16 mouse cellular contexts compared by ENCODE assay signal in genomic region chr11:53448529-53448928, GRCm38 (mm10). TPM values are rescaled to one million over a fixed set of nuclear protein-coding genes. Genes with fewer than 3 reads are reported as not detected.
DNase-seq lines count a peak whose midpoint lies in the region; ATAC-seq lines count a peak whose summit lies in the region.
"Had no signal": no experiment of that assay in that cellular context is flagged by ENCODE, and none has a peak within 500 bp of the region (broad histone marks: within the 10 kb centered on the region; RNA-seq: fewer than 3 reads in every experiment).

No protein-coding gene starts in this region.

- no peaks in the 10 kb centered on the region for H3K4me1 ChIP-seq in heart, embryonic 11.5 days (ENCODE audit: control insufficient read depth, insufficient read depth, low read length)
- peaks cover 18% of the 10 kb centered on the region for H3K4me1 ChIP-seq in heart, embryonic 15.5 days (replicated peaks)
- H3K4me1 ChIP-seq in forebrain, embryonic 12.5 days, result no peaks in the 10 kb centered on the region

- H3K9me3 ChIP-seq in heart, embryonic 11.5 days (replicated peaks; ENCODE audit: control insufficient read depth, low read length), result no peaks in the 10 kb centered on the region
- H3K9me3 ChIP-seq in heart, embryonic 15.5 days (replicated peaks), result no peaks in the 10 kb centered on the region
- H3K9me3 ChIP-seq in forebrain, embryonic 12.5 days, result no peaks in the 10 kb centered on the region

- 88% methylated on average over 1 of the region's 1 CpGs for WGBS in heart, embryonic 11.5 days (ENCODE audit: insufficient replicate concordance)
- WGBS in heart, embryonic 15.5 days, result 85% methylated on average over 1 of the region's 1 CpGs
- 93% methylated on average over 1 of the region's 1 CpGs for WGBS in forebrain, embryonic 12.5 days

- ATAC-seq in heart, embryonic 11.5 days (replicated peaks; ENCODE audit: insufficient number of reproducible peaks, low FRiP score, low TSS enrichment), result no peak
- ATAC-seq in heart, embryonic 15.5 days (replicated peaks; ENCODE audit: insufficient number of reproducible peaks, insufficient read depth, low FRiP score, low read depth), result peak; percentile 63; the same call in 1 of the 2 replicates
- ATAC-seq in erythroblast, adult 5-6 weeks (replicated peaks; ENCODE audit: low FRiP score, poor library complexity, severe bottlenecking), result no peak
- no peak for ATAC-seq in forebrain, embryonic 12.5 days (ENCODE audit: low FRiP score)
- ATAC-seq: CD4-positive, CD25-positive, alpha-beta regulatory T cell, adult 4 months; midbrain, embryonic 16.5 days had no signal

- 0 out of 2 replicates have a peak, but pooled peaks cover 5% of the 10 kb centered on the region for H3K27me3 ChIP-seq in heart, embryonic 11.5 days (ENCODE audit: control insufficient read depth, insufficient read depth, low read length)
- H3K27me3 ChIP-seq in heart, embryonic 15.5 days, result no peaks in the 10 kb centered on the region
- H3K27me3 ChIP-seq in forebrain, embryonic 12.5 days, result peaks cover 14% of the 10 kb centered on the region; the same call in 1 of the 2 replicates

- no peak overlapping the region for H3K27ac ChIP-seq in heart, embryonic 11.5 days (ENCODE audit: low read depth, low read length)
- peak overlapping the region; percentile 31 for H3K27ac ChIP-seq in heart, embryonic 15.5 days
- H3K27ac ChIP-seq in forebrain, embryonic 12.5 days, result no peak overlapping the region
- H3K27ac ChIP-seq: kidney, postnatal 0 days; stomach, postnatal 0 days had no signal

- no peak overlapping the region for H3K9ac ChIP-seq in heart, embryonic 11.5 days (ENCODE audit: low read depth, low read length)
- H3K9ac ChIP-seq in heart, embryonic 15.5 days, result no peak overlapping the region
- no peak overlapping the region for H3K9ac ChIP-seq in forebrain, embryonic 12.5 days

- DNase-seq in heart, adult 8-10 months (ENCODE audit: low spot score), result peak; percentile 63
- peak; percentile 83 for DNase-seq in adrenal gland, adult 2 months
- DNase-seq in cerebellum, adult 8-10 months, result peak; percentile 92
- no peak for DNase-seq in left cerebral cortex, adult 9 months (ENCODE audit: low spot score in 2 of 2)
- DNase-seq: lung, postnatal 14 days had no signal

- H3K36me3 ChIP-seq in heart, embryonic 11.5 days (ENCODE audit: control insufficient read depth, insufficient read depth, low read length), result no peaks in the 10 kb centered on the region
- H3K36me3 ChIP-seq in heart, embryonic 15.5 days, result no peaks in the 10 kb centered on the region
- H3K36me3 ChIP-seq in forebrain, embryonic 12.5 days (replicated peaks), result no peaks in the 10 kb centered on the region

- H3K4me3 ChIP-seq in heart, embryonic 11.5 days (ENCODE audit: low read depth, low read length), result no peak overlapping the region
- no peak overlapping the region for H3K4me3 ChIP-seq in heart, embryonic 15.5 days
- no peak overlapping the region for H3K4me3 ChIP-seq in forebrain, embryonic 12.5 days (replicated peaks)

- no peak overlapping the region for H3K4me2 ChIP-seq in heart, embryonic 11.5 days
- H3K4me2 ChIP-seq in heart, embryonic 15.5 days, result no peak overlapping the region
- no peak overlapping the region for H3K4me2 ChIP-seq in forebrain, embryonic 12.5 days

RNA-seq across cellular contexts. Expression of gene Gm10447, which starts 8.4 kb away (rescaled TPM):
- not detected for total RNA-seq in heart, adult 8-10 months (2022)
- polyA plus RNA-seq in heart, embryonic 11.5 days (2014; fragmentation: Nextera tagmentation; extraction: Ambion mirVana), result 0.13 TPM in 1 of 2 replicates, not detected in the other
- not detected for total RNA-seq in adrenal gland, adult 2 months (2021)
- polyA plus RNA-seq in adrenal gland, adult 2 months (2012; rRNA removed), result 0.08 TPM in 1 of 2 replicates, not detected in the other
- 0.16 TPM in 1 of 2 replicates, not detected in the other for polyA plus RNA-seq in heart, embryonic 15.5 days (2015; fragmentation: Nextera tagmentation; extraction: Ambion mirVana)
- total RNA-seq in erythroblast, adult 5-6 weeks (2015; ENCODE audit: low replicate concordance), result not detected in 2 replicates
- total RNA-seq in erythroblast, adult 5-6 weeks (2017; ENCODE audit: low replicate concordance), result not detected in 2 replicates
- polyA plus RNA-seq in forebrain, embryonic 12.5 days (2016; fragmentation: Nextera tagmentation; extraction: Ambion mirVana), result 0.13 and 0.14 TPM in 2 replicates
- total RNA-seq: neutrophil, adult 5-6 weeks had no signal
- polyA plus RNA-seq: CD4-positive, CD25-positive, alpha-beta regulatory T cell, adult 4 months had no signal

RNA-seq across cellular contexts. Expression of gene Shroom1, which starts 8.5 kb away (rescaled TPM):
- under 1 TPM; 0.57 to 0.82 (median 0.73) TPM for total RNA-seq in heart, adult 8-10 months (2022)
- 3.3 and 3.7 TPM in 2 replicates for polyA plus RNA-seq in heart, embryonic 11.5 days (2014; fragmentation: Nextera tagmentation; extraction: Ambion mirVana)
- total RNA-seq in adrenal gland, adult 2 months (2021), result 1 to 10 TPM; 3.5 to 3.8 TPM
- 5.0 and 5.3 TPM in 2 replicates for polyA plus RNA-seq in adrenal gland, adult 2 months (2012; rRNA removed)
- 2.5 and 2.6 TPM in 2 replicates for polyA plus RNA-seq in heart, embryonic 15.5 days (2015; fragmentation: Nextera tagmentation; extraction: Ambion mirVana)
- total RNA-seq in erythroblast, adult 5-6 weeks (2015; ENCODE audit: low replicate concordance), result not detected in 2 replicates
- not detected in 2 replicates for total RNA-seq in erythroblast, adult 5-6 weeks (2017; ENCODE audit: low replicate concordance)
- 1.8 and 2.0 TPM in 2 replicates for polyA plus RNA-seq in forebrain, embryonic 12.5 days (2016; fragmentation: Nextera tagmentation; extraction: Ambion mirVana)
- total RNA-seq: neutrophil, adult 5-6 weeks had no signal
- polyA plus RNA-seq: CD4-positive, CD25-positive, alpha-beta regulatory T cell, adult 4 months had no signal

RNA-seq across cellular contexts. Expression of gene Gdf9, which starts 17.7 kb away (rescaled TPM):
- under 1 TPM; 0.14 to 0.44 (median 0.29) TPM for total RNA-seq in heart, adult 8-10 months (2022)
- 0.76 and 1.4 TPM in 2 replicates for polyA plus RNA-seq in heart, embryonic 11.5 days (2014; fragmentation: Nextera tagmentation; extraction: Ambion mirVana)
- total RNA-seq in adrenal gland, adult 2 months (2021), result 1 to 10 TPM in 1 of 2 experiments, under 1 TPM in 1; 0.90 to 9.0 TPM
- polyA plus RNA-seq in adrenal gland, adult 2 months (2012; rRNA removed), result 0.36 and 0.39 TPM in 2 replicates
- polyA plus RNA-seq in heart, embryonic 15.5 days (2015; fragmentation: Nextera tagmentation; extraction: Ambion mirVana), result 1.4 TPM in 2 replicates
- total RNA-seq in erythroblast, adult 5-6 weeks (2015; ENCODE audit: low replicate concordance), result not detected in 2 replicates
- total RNA-seq in erythroblast, adult 5-6 weeks (2017; ENCODE audit: low replicate concordance), result not detected in 2 replicates
- polyA plus RNA-seq in forebrain, embryonic 12.5 days (2016; fragmentation: Nextera tagmentation; extraction: Ambion mirVana), result 2.0 and 2.8 TPM in 2 replicates
- total RNA-seq: neutrophil, adult 5-6 weeks had no signal
- polyA plus RNA-seq: CD4-positive, CD25-positive, alpha-beta regulatory T cell, adult 4 months had no signal

RNA-seq across cellular contexts. Expression of gene Uqcrq, which starts 17.9 kb away (rescaled TPM):
- total RNA-seq in heart, adult 8-10 months (2022), result 1,000 to 10,000 TPM; 2,591 to 2,839 (median 2,740) TPM
- 1,123 and 1,162 TPM in 2 replicates for polyA plus RNA-seq in heart, embryonic 11.5 days (2014; fragmentation: Nextera tagmentation; extraction: Ambion mirVana)
- total RNA-seq in adrenal gland, adult 2 months (2021), result 1,000 to 10,000 TPM; 1,216 to 1,248 TPM
- polyA plus RNA-seq in adrenal gland, adult 2 months (2012; rRNA removed), result 845 and 941 TPM in 2 replicates
- 1,038 and 1,358 TPM in 2 replicates for polyA plus RNA-seq in heart, embryonic 15.5 days (2015; fragmentation: Nextera tagmentation; extraction: Ambion mirVana)
- 24.5 and 74.4 TPM in 2 replicates for total RNA-seq in erythroblast, adult 5-6 weeks (2015; ENCODE audit: low replicate concordance)
- 7.6 and 16.6 TPM in 2 replicates for total RNA-seq in erythroblast, adult 5-6 weeks (2017; ENCODE audit: low replicate concordance)
- 538 and 578 TPM in 2 replicates for polyA plus RNA-seq in forebrain, embryonic 12.5 days (2016; fragmentation: Nextera tagmentation; extraction: Ambion mirVana)

RNA-seq across cellular contexts. Expression of gene Gm9837, which starts 21.8 kb away (rescaled TPM):
- total RNA-seq in heart, adult 8-10 months (2022), result not detected
- not detected in 2 replicates for polyA plus RNA-seq in heart, embryonic 11.5 days (2014; fragmentation: Nextera tagmentation; extraction: Ambion mirVana)
- not detected for total RNA-seq in adrenal gland, adult 2 months (2021)
- polyA plus RNA-seq in adrenal gland, adult 2 months (2012; rRNA removed), result not detected in 2 replicates
- polyA plus RNA-seq in heart, embryonic 15.5 days (2015; fragmentation: Nextera tagmentation; extraction: Ambion mirVana), result not detected in 2 replicates
- not detected in 2 replicates for total RNA-seq in erythroblast, adult 5-6 weeks (2015; ENCODE audit: low replicate concordance)
- not detected in 2 replicates for total RNA-seq in erythroblast, adult 5-6 weeks (2017; ENCODE audit: low replicate concordance)
- not detected in 2 replicates for polyA plus RNA-seq in forebrain, embryonic 12.5 days (2016; fragmentation: Nextera tagmentation; extraction: Ambion mirVana)
- total RNA-seq: neutrophil, adult 5-6 weeks had no signal
- polyA plus RNA-seq: CD4-positive, CD25-positive, alpha-beta regulatory T cell, adult 4 months; heart, embryonic 14.5 days; kidney, postnatal 0 days; limb, embryonic 11.5 days; midbrain, embryonic 16.5 days; stomach, postnatal 0 days had no signal

Comparison
In these comparisons a context has a peak if more than half of its experiments do, and no peak if none do; other contexts are left out.
1. DNase-seq: peak in heart, adult 8-10 months (single experiment), adrenal gland, adult 2 months (single experiment) and cerebellum, adult 8-10 months (single experiment); none in left cerebral cortex, adult 9 months (0 of 2).